Mouse (Mus musculus): ENCODE measurements around the gene Robo1.

- no peak for TF ChIP-seq CTCF (conservative IDR thresholded peaks at IDR 0.05; ENCODE audit: insufficient read depth, insufficient read length, low read depth, low read length)
- no peak for TF ChIP-seq POLR2A (IDR thresholded peaks at IDR 0.05; ENCODE audit: low read depth, low read length)
These were observed 391.3 kb downstream of the Robo1 start for GRCm38 (mm10) chr16:72699238-72700006.
